Mouse (Mus musculus) liver, postnatal 0 days (tissue): ENCODE measurements around the gene Arrdc2. TPM values are rescaled to one million over a fixed set of nuclear protein-coding genes. Genes with fewer than 3 reads are reported as not detected.

Experiments
- ATAC-seq: fragments of 200-750 bp; cut with Nextera tagmentation; 2 replicates; pipeline ENCODE4 v1.8.0; 2017; ENCODE audit warnings: mild to moderate bottlenecking, moderate library complexity
- DNase-seq: peaks from one replicate; pipeline ENCODE4 v3.0.0-alpha.2; 2016
- H3K27ac ChIP-seq: fragments of 300-500 bp; sonication (generic); 2 replicates; pipeline ENCODE4 v1.5.1; 2014; ENCODE audit warnings: antibody characterized with exemption, moderate library complexity, mild to moderate bottlenecking, low read depth
- H3K27me3 ChIP-seq: fragments of 300-500 bp; sonication (generic); 2 replicates; pipeline ENCODE4 v1.6.1; 2014; ENCODE audit warnings: low read length, control low read depth, mixed read lengths; ENCODE audit not compliant: insufficient read depth
- H3K36me3 ChIP-seq: fragments of 300-500 bp; sonication (generic); replicated peaks from 2 replicates; pipeline ENCODE4 v1.6.1; 2014; ENCODE audit warnings: mild to moderate bottlenecking, control low read depth, low read length, moderate library complexity, mixed read lengths; ENCODE audit not compliant: insufficient read depth
- H3K4me1 ChIP-seq: fragments of 300-500 bp; sonication (generic); 2 replicates; pipeline ENCODE4 v1.6.1; 2014; ENCODE audit warnings: antibody characterized with exemption, mild to moderate bottlenecking, control low read depth; ENCODE audit not compliant: insufficient read depth
- H3K4me2 ChIP-seq: fragments of 300-500 bp; sonication (generic); 2 replicates; pipeline ENCODE4 v1.6.1; 2014; ENCODE audit warnings: low read depth, mild to moderate bottlenecking, low read length, moderate library complexity, mixed read lengths
- H3K4me3 ChIP-seq: fragments of 300-500 bp; sonication (generic); 2 replicates; pipeline ENCODE4 v1.5.1; 2014; ENCODE audit warnings: low read depth, low read length
- H3K9ac ChIP-seq: fragments of 300-500 bp; sonication (generic); replicated peaks from 2 replicates; pipeline ENCODE4 v1.6.1; 2014; ENCODE audit warnings: mild to moderate bottlenecking, moderate library complexity
- H3K9me3 ChIP-seq: fragments of 300-500 bp; sonication (generic); 2 replicates; pipeline ENCODE4 v1.6.1; 2016; ENCODE audit warnings: mild to moderate bottlenecking, control low read depth, low read length, mixed read lengths
- CTCF ChIP-seq: sonication (generic); IDR thresholded peaks from 2 replicates; pipeline ENCODE4 v1.5.1; 2016; ENCODE audit warnings: antibody characterized with exemption, low read depth
- EP300 ChIP-seq: IDR thresholded peaks from 2 replicates; pipeline ENCODE4 v1.6.1; 2016; ENCODE audit warnings: antibody characterized with exemption, low read depth, mild to moderate bottlenecking
- WGBS: fragments of 180-500 bp; shearing (Covaris S2); extraction: QIAGEN DNeasy Blood & Tissue Kit; methylation state at CpG from one replicate; pipeline ENCODE4 v1.1.7; 2014; ENCODE audit not compliant: insufficient replicate concordance; 5-methylcytosine and 5-hydroxymethylcytosine counted together
- polyA plus RNA-seq: library from polyadenylated mRNA; unstranded; fragments of >200 nt; fragmentation: Nextera tagmentation; extraction: Ambion mirVana; gene quantifications from 2 replicates; pipeline ENCODE4 v1.2.1, GENCODE M21; 2015

The Arrdc2 gene
- polyA plus RNA-seq, 1 experiment from 2014 or later, result 6.1 TPM

DNA sequence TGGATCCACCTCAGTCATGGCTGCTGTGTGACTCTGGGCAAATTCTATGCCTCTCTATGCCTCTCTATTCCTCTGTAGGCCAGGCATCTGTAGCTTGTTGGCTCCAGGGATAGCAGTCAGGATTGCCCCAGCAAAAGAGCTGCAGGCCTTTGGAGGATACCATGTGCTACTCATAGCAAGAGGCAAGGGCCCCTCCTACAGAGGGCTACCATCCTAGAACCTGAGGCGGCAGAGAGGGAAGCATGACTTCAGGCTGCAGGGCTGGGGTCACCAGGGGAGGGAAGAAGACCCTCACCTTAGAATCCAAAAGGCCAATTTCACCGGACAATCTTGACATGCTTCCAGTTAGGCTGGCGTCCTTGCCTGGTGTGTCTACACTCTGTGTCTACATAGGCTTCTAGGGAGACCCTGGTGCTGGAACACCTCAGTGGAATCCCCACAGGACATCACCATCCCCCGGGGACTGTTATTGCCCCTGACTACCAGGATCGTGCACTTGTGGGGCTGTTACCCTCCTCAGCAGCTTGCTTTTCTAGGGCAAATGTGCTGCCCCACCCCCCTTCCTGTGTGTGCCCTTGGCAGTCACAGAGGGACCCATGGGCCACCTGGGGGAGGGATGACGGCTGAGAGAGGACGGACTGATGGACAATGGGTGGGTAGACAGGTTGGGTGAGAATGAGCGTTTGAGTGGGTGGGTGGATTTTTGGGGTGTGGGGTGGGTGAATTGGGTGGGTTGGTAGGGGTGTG, 30.4 kb downstream of the Arrdc2 start:
- peaks cover 37% of the 10 kb centered on the region for H3K4me1 ChIP-seq
- no peaks in the 10 kb centered on the region for H3K27me3 ChIP-seq
- 61% methylated on average over 8 of the region's 8 CpGs for WGBS

DNA sequence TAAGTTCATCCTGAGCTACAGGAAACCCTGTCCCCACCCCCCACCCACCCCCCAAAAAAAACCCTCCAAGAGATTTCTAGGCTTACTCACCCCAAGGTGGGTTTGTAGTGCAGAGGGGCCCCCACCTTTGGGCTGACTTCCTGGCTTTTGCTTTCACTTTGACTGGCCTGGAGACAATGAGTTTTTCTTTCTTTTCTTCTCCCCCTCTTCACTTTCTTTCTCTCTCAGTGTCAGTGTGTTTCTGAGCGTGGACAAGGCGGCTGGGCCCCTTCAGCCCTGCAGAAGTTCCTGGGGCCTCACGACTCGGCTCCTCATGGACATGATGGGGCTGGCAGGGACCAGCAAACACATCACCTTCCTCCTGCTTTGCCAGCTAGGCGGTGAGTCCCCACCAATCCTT, 31.3 kb downstream of the Arrdc2 start, which contains the start of gene Il12rb1:
Gene Il12rb1 (plus strand): TSS at position 211 of the 400 bp plus-strand sequence.
- no peak for DNase-seq
- no peak within 1 kb of the TSS for H3K4me3 ChIP-seq
- H3K4me1 ChIP-seq, result peaks cover 44% of the 10 kb centered on the region
- H3K27ac ChIP-seq, result peak within 1 kb of the TSS; percentile 78; the same call in 1 of the 2 replicates
- no peaks in the 10 kb centered on the region for H3K36me3 ChIP-seq
- WGBS, result 42% methylated on average over 5 of the region's 5 CpGs
- H3K9ac ChIP-seq, result peak within 1 kb of the TSS; percentile 26; the same call in 1 of the 2 replicates
- H3K27me3 ChIP-seq, result no peaks in the 10 kb centered on the region
- H3K4me2 ChIP-seq, result peak within 1 kb of the TSS; percentile 38; the same call in 1 of the 2 replicates
- H3K9me3 ChIP-seq, result no peaks in the 10 kb centered on the region
- TF ChIP-seq CTCF (no peak), EP300 (no peak)
- ATAC-seq, result no peak

More for the DNA sequence above, 30.4 kb downstream of the Arrdc2 start:
- no peak overlapping the region for H3K27ac ChIP-seq
- DNase-seq, result no peak
- ATAC-seq, result no peak
- H3K36me3 ChIP-seq, result no peaks in the 10 kb centered on the region
- H3K9ac ChIP-seq, result no peak overlapping the region; the same call in 1 of the 2 replicates
- no peak overlapping the region for H3K4me3 ChIP-seq
- TF ChIP-seq CTCF (no peak), EP300 (no peak)
- no peaks in the 10 kb centered on the region for H3K9me3 ChIP-seq
- H3K4me2 ChIP-seq, result 0 out of 2 replicates have a peak overlapping the region, but pooled peaks have one; percentile 38

- 0 out of 2 replicates have a peak overlapping the region, but pooled peaks have one; percentile 32 for H3K4me2 ChIP-seq
Observed at GRCm38 (mm10) chr8:70807304-70807703, 32.2 kb downstream of the Arrdc2 start.

DNA sequence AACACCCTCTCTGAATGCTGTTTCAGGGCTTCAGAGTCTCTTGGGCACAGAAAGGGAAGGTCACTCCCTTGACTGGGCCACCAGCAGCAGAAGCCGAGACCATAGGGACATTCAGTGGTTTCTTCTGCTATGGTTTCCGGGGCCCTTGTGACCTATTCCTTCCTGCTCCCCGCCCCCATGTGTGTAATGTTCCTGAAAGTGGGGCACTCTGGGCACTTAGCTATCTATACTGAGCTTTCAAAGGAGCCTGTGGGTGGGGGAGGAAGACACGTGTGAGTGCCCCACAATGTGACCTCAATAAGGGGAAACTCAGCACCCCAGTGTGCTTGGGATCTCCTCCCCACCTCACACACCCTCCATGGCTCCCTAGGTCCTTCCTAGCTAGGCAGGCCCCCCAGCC, 33.0 kb downstream of the Arrdc2 start:
- Histone ChIP-seq H3K9me3 (no peaks in the 10 kb centered on the region), H3K36me3 (no peaks in the 10 kb centered on the region), H3K27ac (peak overlapping the region; percentile 78), H3K27me3 (no peaks in the 10 kb centered on the region), H3K4me2 (peak overlapping the region; percentile 32), H3K4me3 (no peak overlapping the region), H3K4me1 (peaks cover 57% of the 10 kb centered on the region), H3K9ac (no peak overlapping the region; the same call in 1 of the 2 replicates)
- ATAC-seq, result peak; percentile 22; the same call in 1 of the 2 replicates
- peak; percentile 68 for DNase-seq
- TF ChIP-seq CTCF (no peak), EP300 (no peak; the same call in 1 of the 2 replicates)
- 31% methylated on average over 4 of the region's 4 CpGs for WGBS

More at GRCm38 (mm10) chr8:70807304-70807703, 32.2 kb downstream of the Arrdc2 start:
- ATAC-seq (no peak), DNase-seq (no peak)
- Histone ChIP-seq H3K27ac (peak overlapping the region; percentile 78), H3K36me3 (no peaks in the 10 kb centered on the region), H3K9me3 (no peaks in the 10 kb centered on the region), H3K4me3 (no peak overlapping the region), H3K4me1 (peaks cover 50% of the 10 kb centered on the region), H3K9ac (no peak overlapping the region), H3K27me3 (no peaks in the 10 kb centered on the region)
- WGBS, result 68% methylated on average over 1 of the region's 1 CpGs
- no peak for TF ChIP-seq EP300
- no peak for TF ChIP-seq CTCF

DNA sequence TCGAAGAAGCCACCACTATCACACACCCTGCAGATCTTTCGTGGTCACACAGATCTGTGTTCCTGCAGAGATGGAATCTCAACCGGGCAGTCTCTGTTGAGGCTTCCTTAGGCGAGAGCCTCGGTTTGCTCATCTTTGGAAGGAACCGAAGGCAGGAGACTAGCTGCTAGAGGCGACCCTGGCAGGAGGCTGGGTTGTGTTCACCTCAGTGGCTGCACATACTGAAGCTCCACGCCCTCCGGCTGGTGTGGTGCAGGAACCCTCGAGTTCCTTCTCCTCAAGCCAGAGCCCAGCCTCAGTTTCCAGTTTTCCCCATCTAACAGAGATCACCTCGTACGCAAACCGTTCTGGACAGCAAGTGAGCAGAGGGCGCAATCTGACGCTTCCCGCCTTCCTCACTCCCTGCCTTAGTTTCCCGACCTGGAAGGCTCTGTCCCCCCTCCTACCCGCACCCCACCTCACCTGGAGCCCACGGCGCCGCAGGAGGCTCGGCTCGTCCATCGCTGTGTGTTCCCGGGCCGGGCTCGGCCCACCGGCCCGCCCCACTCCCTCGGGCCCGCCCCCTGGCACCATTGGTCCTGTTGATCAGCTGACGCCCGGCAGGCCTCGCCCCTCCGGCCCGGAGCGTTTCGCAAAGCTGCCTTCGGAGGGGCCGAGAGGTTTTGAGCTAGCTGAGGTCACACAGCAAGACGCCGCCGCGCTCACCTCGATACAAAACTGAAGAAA, 34.9 kb downstream of the Arrdc2 start, which contains the start of gene Mast3:
Gene Mast3 (minus strand): TSS at position 574 of the 726 bp plus-strand sequence.
- ATAC-seq (peak; percentile 87), DNase-seq (peak; percentile 92)
- H3K4me3 ChIP-seq, result peak within 1 kb of the TSS; percentile 73
- peaks cover 1% of the 10 kb centered on the region; the same call in 1 of the 2 replicates for H3K27me3 ChIP-seq
- H3K36me3 ChIP-seq, result no peaks in the 10 kb centered on the region
- H3K4me1 ChIP-seq, result peaks cover 67% of the 10 kb centered on the region
- H3K4me2 ChIP-seq, result peak within 1 kb of the TSS; percentile 97
- no peaks in the 10 kb centered on the region for H3K9me3 ChIP-seq
- WGBS, result under 1% methylated on average over 45 of the region's 45 CpGs
- TF ChIP-seq EP300, result no peak
- no peak for TF ChIP-seq CTCF
- peak within 1 kb of the TSS; percentile 72 for H3K9ac ChIP-seq
- H3K27ac ChIP-seq, result peak within 1 kb of the TSS; percentile 84
